Mouse (Mus musculus) frontal cortex, postnatal 10 days (tissue): ENCODE data around the gene Tmem35b.
A peak's percentile ranks its signal among the peaks of the same experiment; 100 is the strongest.
"Not testable (repeated sequence)": the region's sequence is repeated elsewhere in the genome, so short reads cannot be mapped to it uniquely, and the experiment has no call there.

Experiments used
- DNase-seq, 2 experiments: peaks; one replicate each; pipeline ENCODE4 v3.0.0; 2022; ENCODE audit warnings: low spot score in 2 of 2, mixed read lengths in 1 of 2

The Tmem35b gene

DNA sequence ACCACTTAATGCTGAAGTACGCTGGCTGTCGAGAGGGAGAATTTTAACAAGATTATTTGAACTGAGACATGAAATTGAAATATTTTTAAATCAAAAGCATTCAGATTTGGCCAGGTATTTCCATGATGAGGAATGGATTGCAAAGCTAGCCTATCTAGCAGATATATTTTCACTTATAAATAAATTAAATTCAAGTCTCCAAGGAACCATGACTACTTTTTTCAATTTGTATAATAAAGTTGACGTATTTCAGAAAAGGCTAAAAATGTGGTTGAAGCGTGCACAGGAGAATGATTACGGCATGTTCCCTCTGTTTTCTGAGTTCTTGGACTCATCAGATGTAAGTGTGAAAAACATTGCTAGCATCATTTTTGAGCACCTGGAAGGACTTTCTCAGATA is at the start of gene Tmem35b:
Gene Tmem35b (plus strand): TSS at position 301 of the 400 bp plus-strand sequence.
- DNase-seq = no peak

DNA sequence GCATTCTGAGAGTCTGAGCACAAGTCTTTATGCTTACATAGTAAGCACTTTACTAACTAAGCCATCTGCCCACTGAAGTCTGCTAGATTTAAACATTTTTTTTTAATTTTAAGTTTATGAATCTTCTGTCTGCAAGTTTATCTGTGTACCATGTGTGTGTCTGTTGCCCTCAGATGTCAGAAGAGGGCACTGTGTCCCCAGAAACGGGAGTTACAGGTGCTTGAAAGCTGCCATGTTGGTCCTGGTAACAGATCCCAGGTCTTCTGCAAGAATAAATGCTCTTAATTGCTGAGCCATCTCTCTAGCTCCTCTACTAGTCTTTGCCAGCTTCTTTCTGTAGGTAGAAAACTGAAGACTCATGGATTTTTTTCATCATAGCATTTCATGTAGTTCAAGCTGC is 48.6 kb upstream of the Tmem35b start:
- DNase-seq = no peak

DNA sequence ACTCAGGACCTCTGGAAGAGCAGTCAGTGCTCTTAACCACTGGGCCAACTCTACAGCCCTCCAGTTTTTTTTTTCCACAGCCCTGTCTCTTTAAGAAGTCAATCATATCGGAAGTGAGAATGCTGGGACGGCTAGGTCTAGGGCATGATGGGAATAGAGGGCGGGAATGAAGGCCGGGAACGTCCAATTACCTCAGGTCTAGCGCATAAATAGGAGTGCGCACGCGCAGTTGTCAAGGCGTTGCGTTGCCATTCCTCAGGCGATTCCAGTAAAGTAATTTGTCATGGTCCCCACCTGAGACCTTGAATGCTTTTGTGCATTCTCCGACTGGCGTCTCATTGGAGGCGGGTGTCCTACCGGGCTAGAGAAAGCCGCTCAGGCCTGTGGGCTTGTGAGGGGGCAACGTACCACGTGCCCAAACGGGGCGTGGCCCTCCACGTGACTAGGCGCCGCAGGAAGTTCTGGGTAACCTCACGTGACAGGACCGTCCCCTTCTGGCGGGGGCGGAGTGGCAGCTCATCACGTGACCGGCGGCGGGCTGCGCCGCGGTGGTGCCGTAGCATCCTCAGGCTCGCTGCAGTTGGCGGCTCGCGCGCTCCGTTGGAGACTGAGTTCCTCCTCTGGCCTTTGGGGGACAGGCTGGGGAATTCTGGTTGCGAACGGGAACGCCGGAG is 46.5 kb upstream of the Tmem35b start, which contains the start of gene Zmym6:
Gene Zmym6 (plus strand): TSS at position 509 of the 674 bp plus-strand sequence.
- DNase-seq = peak; percentile 96

DNA sequence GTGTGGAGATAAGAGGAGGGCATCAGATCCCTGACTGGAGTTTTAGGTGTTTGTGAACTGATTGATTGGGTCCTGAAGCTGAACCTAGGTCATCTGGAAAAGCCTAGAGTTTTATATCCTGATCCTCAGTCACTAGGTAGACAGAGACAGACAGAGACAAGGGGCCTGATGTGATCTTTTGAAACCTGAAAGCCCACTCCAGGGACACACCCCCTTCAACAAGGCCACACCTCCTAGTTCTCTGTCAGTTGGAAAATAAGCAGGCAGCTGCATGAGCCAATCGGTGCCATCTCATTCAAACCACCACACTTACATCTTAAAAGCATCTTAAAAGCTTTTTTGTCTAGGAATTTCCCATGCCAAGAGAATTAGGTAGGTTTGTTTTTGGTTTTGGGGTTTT is 42.7 kb upstream of the Tmem35b start:
- DNase-seq = no peak

- DNase-seq = no peak
These were observed 40.4 kb upstream of the Tmem35b start for GRCm38 (mm10) chr4:127083131-127083530.

GRCm38 (mm10) chr4:127085761-127086160 is 37.7 kb upstream of the Tmem35b start:
- no peak for DNase-seq

- no peak for DNase-seq
These were observed 32.3 kb upstream of the Tmem35b start for GRCm38 (mm10) chr4:127091188-127091587.

DNA sequence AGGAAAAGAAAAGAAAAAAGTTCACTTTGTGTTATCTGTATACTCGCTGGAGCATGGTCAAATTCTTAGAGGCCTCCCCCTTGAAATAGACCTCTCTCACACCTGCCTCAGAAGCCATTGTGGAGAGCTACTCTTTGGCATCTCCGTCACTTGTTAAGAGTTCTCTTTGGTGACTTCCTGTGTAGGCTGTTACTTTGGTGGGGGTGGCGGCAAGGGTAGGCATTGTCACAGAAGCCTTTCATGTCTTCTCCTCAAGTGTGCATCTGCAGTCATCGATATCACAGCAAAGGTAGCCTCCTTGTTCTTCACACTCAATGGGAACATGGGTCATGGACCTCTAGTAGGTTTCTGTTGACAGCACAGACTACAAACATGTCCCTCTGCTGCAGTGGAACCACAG is 28.4 kb upstream of the Tmem35b start:
- DNase-seq = no peak

DNA sequence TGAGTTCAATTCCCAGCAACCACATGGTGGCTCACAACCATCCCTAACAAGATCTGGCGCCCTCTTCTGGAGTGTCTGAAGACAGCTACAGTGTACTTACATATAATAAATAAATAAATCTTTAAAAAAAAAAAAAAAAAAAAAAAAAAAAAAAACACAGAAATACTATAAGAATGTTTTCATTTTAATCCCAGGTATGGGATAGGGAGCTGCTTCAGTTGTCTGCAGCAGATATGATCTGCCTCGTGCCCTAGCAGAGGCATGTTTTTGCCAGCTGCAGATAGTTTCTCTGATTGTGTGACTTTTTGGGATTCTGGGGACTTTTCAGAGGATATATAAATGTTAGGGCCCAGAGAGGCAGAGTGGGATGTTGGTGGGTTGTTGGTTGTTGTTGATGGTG is 23.9 kb upstream of the Tmem35b start:
- DNase-seq = not testable (repeated sequence)

DNA sequence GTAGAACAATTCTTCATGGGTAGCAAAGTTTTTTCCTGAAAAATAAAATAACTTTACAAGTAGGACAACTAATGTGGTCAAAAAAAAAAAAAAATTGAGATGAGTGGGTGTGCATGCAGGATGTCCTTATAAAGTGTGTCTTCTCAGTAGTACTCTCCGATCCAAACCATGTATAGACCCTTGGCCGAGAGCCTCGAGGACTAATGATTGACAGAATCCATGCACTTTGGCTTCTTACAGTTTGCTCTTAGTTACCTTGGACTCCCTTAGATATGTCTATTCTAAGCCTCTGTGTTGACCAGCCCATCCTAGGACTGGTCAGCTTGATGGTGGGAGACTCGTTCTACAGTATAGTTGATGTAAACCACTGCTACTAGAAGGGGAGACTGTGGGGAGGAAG is 15.9 kb upstream of the Tmem35b start:
- DNase-seq = no peak

DNA sequence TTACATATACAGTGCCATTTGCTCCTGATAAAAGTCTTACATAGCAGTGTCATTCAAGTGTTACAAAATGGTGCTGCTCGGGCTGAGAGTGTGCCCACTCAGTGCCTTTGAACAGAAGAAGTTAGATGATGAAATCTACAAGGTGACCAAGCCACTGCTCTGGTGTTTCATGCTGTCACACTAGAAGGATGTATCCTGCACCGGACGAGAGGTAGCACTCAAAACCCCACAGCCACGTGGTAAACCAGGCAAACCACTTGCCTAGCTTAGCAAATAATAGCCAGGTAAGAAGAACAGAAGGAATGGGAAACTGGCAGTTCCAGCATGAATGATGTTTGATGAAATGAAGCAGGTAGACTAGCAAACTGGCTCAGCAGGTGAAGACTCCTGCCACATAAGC is 12.9 kb upstream of the Tmem35b start:
- no peak for DNase-seq

GRCm38 (mm10) chr4:127124331-127124730 is 840 bp downstream of the Tmem35b start:
- DNase-seq = no peak

DNA sequence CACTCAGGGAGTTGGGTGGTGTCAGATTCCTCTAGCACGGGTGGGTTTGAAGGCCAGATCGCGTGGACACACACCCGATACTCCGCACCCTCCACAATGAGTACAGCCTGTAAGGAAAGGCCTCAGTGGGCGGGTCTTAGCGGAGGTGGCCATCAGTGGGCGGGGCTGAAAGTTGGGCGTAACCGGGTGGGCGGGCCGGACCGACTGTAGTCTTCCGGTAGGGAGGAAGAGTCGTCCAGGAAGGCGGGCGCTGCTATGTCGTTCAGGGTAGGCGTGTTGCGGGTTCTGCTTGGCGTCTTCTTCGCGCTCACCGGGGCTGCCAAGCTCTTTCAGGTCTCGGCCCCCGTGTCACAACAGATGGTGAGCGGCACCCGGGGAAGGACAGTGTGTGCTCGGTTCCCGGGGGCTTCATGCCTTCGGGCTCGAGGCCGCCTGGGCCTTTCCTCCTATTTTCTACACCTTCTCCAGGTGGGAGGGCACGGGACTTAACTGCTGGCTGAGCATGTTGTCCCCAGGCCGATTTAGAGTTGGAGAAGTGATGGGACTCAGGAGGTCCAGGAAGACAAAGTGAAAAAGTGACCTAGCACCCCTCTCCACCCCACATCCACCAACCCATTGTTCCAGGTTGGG is 2.5 kb downstream of the Tmem35b start:
- DNase-seq = peak; percentile 15 to 50

GRCm38 (mm10) chr4:127134687-127135086 is 11.2 kb downstream of the Tmem35b start:
- no peak for DNase-seq

DNA sequence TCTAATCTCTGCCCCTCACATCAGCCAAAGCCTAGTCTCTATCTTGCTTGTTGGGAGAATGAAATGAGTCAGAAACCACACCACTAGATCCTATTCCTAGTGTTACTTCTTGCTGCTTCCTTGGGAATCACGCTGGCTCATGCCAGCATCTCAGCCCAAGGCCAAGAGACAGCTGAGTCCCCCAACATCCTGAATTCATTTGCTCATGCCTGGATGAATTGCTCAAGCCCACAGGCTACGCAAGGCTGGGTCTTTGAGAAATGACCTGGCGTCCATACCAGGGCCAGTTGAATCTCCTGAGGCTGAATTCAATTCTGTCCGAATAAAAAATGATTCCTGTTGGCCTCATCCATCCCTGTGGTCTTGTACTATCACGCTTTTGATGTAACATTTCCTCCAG is 14.1 kb downstream of the Tmem35b start:
- no peak for DNase-seq

DNA sequence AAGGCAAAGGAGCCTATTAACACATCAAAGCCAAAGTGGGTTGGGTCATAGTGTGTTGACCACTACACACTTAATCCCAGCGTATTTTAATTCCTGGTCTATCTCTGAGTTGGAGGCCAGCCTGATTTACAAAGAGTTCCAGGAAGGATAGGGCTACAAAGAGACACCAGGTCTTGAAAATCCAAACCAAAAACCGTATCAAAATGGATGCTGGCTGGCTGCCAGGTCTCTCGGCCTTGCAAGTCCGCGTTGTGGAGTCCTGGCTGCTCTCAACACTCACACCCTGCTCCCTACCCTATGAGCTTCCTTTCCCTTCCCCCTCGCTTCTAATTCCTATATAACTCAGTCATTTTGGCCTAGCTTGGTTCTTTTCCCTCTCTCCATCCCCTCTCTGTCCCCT is 15.0 kb downstream of the Tmem35b start:
- DNase-seq = no peak

GRCm38 (mm10) chr4:127150031-127150430 is 26.5 kb downstream of the Tmem35b start:
- no peak for DNase-seq

DNA sequence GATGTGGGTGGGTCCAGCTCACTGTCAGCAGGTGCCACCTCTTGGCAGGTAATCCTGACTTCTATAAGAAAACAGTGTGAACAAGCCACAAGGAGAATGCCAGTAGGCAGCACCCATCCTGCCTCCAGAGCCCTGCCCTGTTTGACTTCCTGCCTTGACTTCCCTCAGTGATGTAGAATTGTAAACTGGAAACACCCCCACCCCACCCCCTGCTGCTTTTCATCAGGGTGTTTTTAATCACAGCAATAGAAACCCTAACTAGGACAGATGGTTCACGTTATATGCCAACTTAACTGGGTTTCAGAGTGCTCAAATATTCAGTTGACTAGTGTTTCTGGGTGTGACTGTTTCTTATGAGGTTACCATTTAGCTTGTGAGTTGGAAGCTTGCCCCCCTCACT is 29.9 kb downstream of the Tmem35b start:
- DNase-seq = no peak

DNA sequence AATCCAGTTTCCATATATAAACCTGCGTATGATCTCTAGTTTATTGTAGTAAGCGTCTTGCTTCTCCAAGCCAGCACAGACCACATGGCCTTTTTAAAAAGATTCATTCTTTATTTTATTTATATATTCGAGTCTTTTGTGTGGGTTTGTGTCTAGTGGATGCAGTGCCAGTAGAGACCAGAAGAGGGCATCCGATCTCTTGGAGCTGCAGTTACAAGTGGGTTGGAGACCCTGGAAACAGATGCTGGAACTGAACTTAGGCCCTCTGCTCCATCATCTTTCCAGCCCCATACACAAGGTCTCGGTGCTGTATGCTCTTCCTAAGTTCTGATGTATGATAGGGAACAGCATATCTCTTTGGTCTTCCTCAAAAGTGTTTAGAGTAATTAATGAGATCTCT is 32.3 kb downstream of the Tmem35b start:
- DNase-seq = no peak

GRCm38 (mm10) chr4:127157746-127158145 is 34.3 kb downstream of the Tmem35b start:
- DNase-seq = no peak

DNA sequence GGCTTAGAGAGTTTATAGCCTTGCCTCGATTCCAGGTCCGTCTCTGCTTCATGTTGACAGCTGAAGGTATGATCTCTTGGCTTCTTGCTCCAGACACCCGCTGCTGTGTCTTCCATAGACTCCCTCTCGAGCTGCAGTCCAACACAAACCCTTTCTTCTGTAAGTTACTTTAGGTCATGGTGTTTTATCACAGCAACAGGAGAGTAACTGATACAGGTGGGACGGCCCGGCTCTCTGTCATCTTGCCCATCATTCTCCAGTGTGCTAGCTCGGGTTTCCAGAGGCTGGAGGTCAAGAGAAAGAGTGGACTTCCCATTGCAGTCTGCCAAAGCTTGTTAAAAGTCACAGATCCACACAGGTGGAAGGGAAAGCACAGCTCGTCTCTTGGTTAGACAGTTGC is 40.4 kb downstream of the Tmem35b start:
- DNase-seq = no peak

DNA sequence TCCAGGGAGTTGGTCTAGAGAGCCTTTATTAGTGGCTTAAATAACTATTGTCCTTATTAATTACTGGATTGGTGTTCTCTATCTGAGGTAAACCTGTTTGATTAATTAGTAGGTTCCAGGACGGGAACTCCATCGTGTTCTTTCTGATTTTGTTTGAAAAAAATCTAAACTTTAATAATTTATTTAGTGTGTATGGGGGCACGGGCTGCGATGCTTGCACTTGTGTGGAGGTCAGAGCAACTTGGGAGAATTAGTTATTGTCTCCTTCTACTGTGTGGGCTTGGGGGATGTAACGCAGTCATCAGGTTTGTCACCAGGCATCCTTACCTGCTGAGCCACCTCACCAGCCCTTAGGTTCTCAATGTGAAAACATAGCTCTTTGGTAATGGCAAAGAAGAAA is 43.6 kb downstream of the Tmem35b start:
- DNase-seq = no peak

GRCm38 (mm10) chr4:127167731-127168130 is 44.2 kb downstream of the Tmem35b start:
- DNase-seq = no peak
